Mouse (Mus musculus) C2C12 (cell line): ENCODE data around the gene Pbp2. TPM values are rescaled to one million over a fixed set of nuclear protein-coding genes. Genes with fewer than 3 reads are reported as not detected.

ENCODE experiments used
- H3K27me3 ChIP-seq: one replicate; pipeline ENCODE4 v1.6.1; 2011; ENCODE audit not compliant: control insufficient read depth, insufficient read depth, insufficient read length
- H3K36me3 ChIP-seq: one replicate; pipeline ENCODE4 v1.6.1; 2011; ENCODE audit not compliant: control insufficient read depth, insufficient read depth
- H3K4me3 ChIP-seq: one replicate; pipeline ENCODE4 v1.5.1; 2011; ENCODE audit warnings: mild to moderate bottlenecking, control low read depth; ENCODE audit not compliant: poor library complexity, insufficient read depth, severe bottlenecking
- H3K79me2 ChIP-seq: one replicate; pipeline ENCODE4 v1.6.1; 2011; ENCODE audit not compliant: control insufficient read depth, insufficient read depth
- H3K79me3 ChIP-seq: one replicate; pipeline ENCODE4 v1.6.1; 2011; ENCODE audit warnings: low read depth, control low read depth
- H3ac ChIP-seq: one replicate; pipeline ENCODE3; 2011; ENCODE audit warnings: low read depth; ENCODE audit not compliant: control insufficient read depth, insufficient read length
- CEBPB ChIP-seq: IDR thresholded peaks from one replicate; pipeline ENCODE4 v1.6.1; 2011; ENCODE audit warnings: low read depth, mild to moderate bottlenecking, control low read depth, moderate library complexity
- CTCF ChIP-seq: IDR thresholded peaks from one replicate; pipeline ENCODE4 v1.5.1; 2011; ENCODE audit not compliant: control insufficient read depth, insufficient read depth, insufficient read length
- FOSL1 ChIP-seq: IDR thresholded peaks from one replicate; pipeline ENCODE4 v1.8.0; 2011; ENCODE audit warnings: mild to moderate bottlenecking, low read length; ENCODE audit not compliant: poor library complexity, insufficient read depth, severe bottlenecking
- MAX ChIP-seq: IDR thresholded peaks from one replicate; pipeline ENCODE4 v1.6.1; 2011; ENCODE audit warnings: mild to moderate bottlenecking, control low read depth
- MYOD1 ChIP-seq: IDR thresholded peaks from one replicate; pipeline ENCODE4 v1.6.1; 2011; ENCODE audit warnings: low read depth; ENCODE audit not compliant: control insufficient read depth, insufficient read length
- MYOG ChIP-seq: IDR thresholded peaks from one replicate; pipeline ENCODE4 v1.6.1; 2011; ENCODE audit not compliant: control insufficient read depth, insufficient read length; ENCODE audit errors: extremely low read depth
- USF1 ChIP-seq: IDR thresholded peaks from one replicate; pipeline ENCODE4 v1.6.1; 2011; ENCODE audit warnings: low read depth, mild to moderate bottlenecking, control low read depth, moderate library complexity
- polyA plus RNA-seq: library from polyadenylated mRNA; unstranded; fragments of >200 nt; fragmentation: generic; extraction: Trizol; gene quantifications from one replicate; pipeline ENCODE4 v1.2.1, GENCODE M21; 2012; ENCODE audit warnings: missing spikeins

Gene Pbp2
- polyA plus RNA-seq, 1 experiment: 0.41 TPM

- Histone ChIP-seq H3K27me3 (no peaks in the 10 kb centered on the region), H3K79me2 (no peaks in the 10 kb centered on the region), H3K36me3 (no peaks in the 10 kb centered on the region), H3ac (no peak overlapping the region), H3K4me3 (no peak overlapping the region), H3K79me3 (no peaks in the 10 kb centered on the region)
- TF ChIP-seq CEBPB: no peak
- TF ChIP-seq MYOD1: no peak
- no peak for TF ChIP-seq FOSL1
- no peak for TF ChIP-seq MYOG
- no peak for TF ChIP-seq USF1
- no peak for TF ChIP-seq CTCF
- TF ChIP-seq MAX: no peak
These were observed 40.6 kb downstream of the Pbp2 start for GRCm38 (mm10) chr6:135269626-135270025.

- no peaks in the 10 kb centered on the region for H3K79me3 ChIP-seq
- H3K4me3 ChIP-seq: no peak overlapping the region
- H3K27me3 ChIP-seq: no peaks in the 10 kb centered on the region
- no peak for TF ChIP-seq MYOG
- TF ChIP-seq CTCF: no peak
- no peak for TF ChIP-seq MAX
- TF ChIP-seq MYOD1: no peak
- no peak for TF ChIP-seq FOSL1
- TF ChIP-seq USF1: no peak
- TF ChIP-seq CEBPB: no peak
- no peak overlapping the region for H3ac ChIP-seq
- H3K79me2 ChIP-seq: no peaks in the 10 kb centered on the region
- H3K36me3 ChIP-seq: no peaks in the 10 kb centered on the region
These were observed 41.8 kb downstream of the Pbp2 start for GRCm38 (mm10) chr6:135268392-135268791.

GRCm38 (mm10) chr6:135267221-135267620 is 43.0 kb downstream of the Pbp2 start:
- no peaks in the 10 kb centered on the region for H3K79me3 ChIP-seq
- H3K79me2 ChIP-seq: no peaks in the 10 kb centered on the region
- no peaks in the 10 kb centered on the region for H3K27me3 ChIP-seq
- no peaks in the 10 kb centered on the region for H3K36me3 ChIP-seq
- H3K4me3 ChIP-seq: no peak overlapping the region
- H3ac ChIP-seq: no peak overlapping the region
- TF ChIP-seq CTCF (no peak), MAX (no peak), MYOG (no peak), MYOD1 (no peak), CEBPB (no peak), USF1 (no peak), FOSL1 (no peak)

GRCm38 (mm10) chr6:135266056-135266455 is 44.1 kb downstream of the Pbp2 start:
- no peak for TF ChIP-seq CEBPB
- TF ChIP-seq USF1: no peak
- TF ChIP-seq MYOG: no peak
- TF ChIP-seq FOSL1: no peak
- no peak for TF ChIP-seq MAX
- no peak for TF ChIP-seq CTCF
- no peak for TF ChIP-seq MYOD1
- Histone ChIP-seq H3K79me2 (no peaks in the 10 kb centered on the region), H3K36me3 (no peaks in the 10 kb centered on the region), H3K27me3 (no peaks in the 10 kb centered on the region), H3K4me3 (no peak overlapping the region), H3ac (no peak overlapping the region), H3K79me3 (no peaks in the 10 kb centered on the region)

GRCm38 (mm10) chr6:135264136-135264535 is 46.1 kb downstream of the Pbp2 start:
- TF ChIP-seq MYOD1 (no peak), CTCF (no peak), USF1 (no peak), MAX (no peak), CEBPB (no peak), FOSL1 (no peak), MYOG (no peak)
- H3ac ChIP-seq: no peak overlapping the region
- no peak overlapping the region for H3K4me3 ChIP-seq
- no peaks in the 10 kb centered on the region for H3K79me3 ChIP-seq
- no peaks in the 10 kb centered on the region for H3K79me2 ChIP-seq
- H3K36me3 ChIP-seq: no peaks in the 10 kb centered on the region
- H3K27me3 ChIP-seq: no peaks in the 10 kb centered on the region

- no peaks in the 10 kb centered on the region for H3K79me3 ChIP-seq
- H3ac ChIP-seq: no peak overlapping the region
- no peaks in the 10 kb centered on the region for H3K79me2 ChIP-seq
- no peaks in the 10 kb centered on the region for H3K36me3 ChIP-seq
- H3K4me3 ChIP-seq: no peak overlapping the region
- H3K27me3 ChIP-seq: no peaks in the 10 kb centered on the region
- peak; percentile 59 for TF ChIP-seq FOSL1
- no peak for TF ChIP-seq USF1
- no peak for TF ChIP-seq MYOG
- TF ChIP-seq MAX: no peak
- TF ChIP-seq CEBPB: no peak
- TF ChIP-seq CTCF: no peak
These were observed 47.6 kb downstream of the Pbp2 start for GRCm38 (mm10) chr6:135262565-135262964.
